Mouse (Mus musculus): Measurements from ENCODE around the gene Timeless.

- TF ChIP-seq GATA1 (IDR thresholded peaks at IDR 0.05; ENCODE audit: low read length) (no peak), TAL1 (IDR thresholded peaks at IDR 0.05; ENCODE audit: low read length) (no peak)
These were observed 38.8 kb upstream of the Timeless start for GRCm38 (mm10) chr10:128193113-128193512.
